Mouse (Mus musculus): ENCODE data around the gene Nob1. TPM values are rescaled to one million over a fixed set of nuclear protein-coding genes. Genes with fewer than 3 reads are reported as not detected.
A peak's percentile ranks its signal among the peaks of the same experiment; 100 is the strongest.

The Nob1 gene
- polyA plus RNA-seq, 1 experiment from 2014 or later: 52.0 TPM

DNA sequence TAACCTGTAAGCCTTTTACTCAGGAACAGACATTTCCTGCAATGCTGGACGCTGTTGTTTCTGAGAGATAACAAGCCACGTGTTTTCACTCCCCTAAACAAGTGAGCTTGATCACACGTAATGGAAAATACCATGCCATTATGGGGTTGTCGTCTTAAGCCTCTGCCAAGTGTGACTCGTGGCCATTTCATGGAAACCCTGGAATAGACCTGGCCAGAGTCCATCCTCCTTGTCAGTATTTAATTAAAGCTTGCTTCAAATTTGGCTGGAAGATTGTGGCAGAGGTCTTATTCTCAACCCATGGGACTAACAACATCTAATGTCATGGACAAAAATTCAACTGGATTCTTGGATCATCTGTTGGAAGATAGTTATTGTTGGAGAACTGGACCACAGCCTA, 38.7 kb downstream of the Nob1 start:
- peak; percentile 7 for DNase-seq
- WGBS: 71% methylated on average over 5 of the region's 5 CpGs
- no peak for ATAC-seq (ENCODE audit: low FRiP score, low TSS enrichment)

DNA sequence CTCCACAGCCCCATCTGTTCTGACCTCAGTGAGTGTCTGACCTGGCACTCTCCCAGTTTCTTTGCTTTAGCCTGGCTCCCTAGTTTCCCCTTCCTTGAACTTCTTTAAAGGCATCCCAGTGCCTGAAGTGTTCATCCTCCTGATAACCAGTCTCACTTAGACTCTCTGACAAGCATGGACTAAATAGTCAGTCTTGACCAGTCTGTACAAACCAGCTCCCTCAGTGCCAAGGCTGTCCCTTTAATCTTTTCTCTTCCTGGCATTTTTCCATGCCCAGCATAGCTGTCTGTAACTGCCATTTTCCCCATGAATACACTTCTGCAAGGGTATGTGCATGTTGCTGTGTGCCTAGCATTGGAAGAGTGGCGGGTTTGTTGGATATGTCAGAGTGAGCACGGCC, 39.8 kb downstream of the Nob1 start:
- H3K9ac ChIP-seq (replicated peaks; ENCODE audit: low read length): no peak overlapping the region
- 87% methylated on average over 2 of the region's 2 CpGs for WGBS

More for the DNA sequence above, 38.7 kb downstream of the Nob1 start:
- no peak overlapping the region for H3K9ac ChIP-seq (replicated peaks; ENCODE audit: low read length)
- H3K9me3 ChIP-seq (ENCODE audit: control insufficient read depth, low read length): no peaks in the 10 kb centered on the region
- no peak overlapping the region for H3K4me2 ChIP-seq (ENCODE audit: low read length)
- no peaks in the 10 kb centered on the region for H3K4me1 ChIP-seq (ENCODE audit: control insufficient read depth, insufficient read depth, low read length)
- no peak overlapping the region for H3K4me3 ChIP-seq (replicated peaks; ENCODE audit: low read depth, low read length)
- no peaks in the 10 kb centered on the region for H3K36me3 ChIP-seq (ENCODE audit: control insufficient read depth, insufficient read depth, low read length)
- H3K27ac ChIP-seq (replicated peaks; ENCODE audit: low read depth, low read length): no peak overlapping the region
- H3K27me3 ChIP-seq (ENCODE audit: control insufficient read depth, insufficient read depth, low read length): no peaks in the 10 kb centered on the region

GRCm38 (mm10) chr8:107384651-107385050, 40.2 kb downstream of the Nob1 start:
- no peaks in the 10 kb centered on the region for H3K27me3 ChIP-seq (ENCODE audit: control insufficient read depth, insufficient read depth, low read length)
- peaks cover 6% of the 10 kb centered on the region for H3K36me3 ChIP-seq (ENCODE audit: control insufficient read depth, insufficient read depth, low read length)
- H3K4me3 ChIP-seq (replicated peaks; ENCODE audit: low read depth, low read length): no peak overlapping the region
- WGBS: 64% methylated on average over 5 of the region's 5 CpGs
- no peak overlapping the region for H3K27ac ChIP-seq (replicated peaks; ENCODE audit: low read depth, low read length)
- DNase-seq: no peak
- H3K4me1 ChIP-seq (ENCODE audit: control insufficient read depth, insufficient read depth, low read length): no peaks in the 10 kb centered on the region
- no peak for ATAC-seq (ENCODE audit: low FRiP score, low TSS enrichment)
- H3K4me2 ChIP-seq (ENCODE audit: low read length): no peak overlapping the region
- H3K9me3 ChIP-seq (ENCODE audit: control insufficient read depth, low read length): no peaks in the 10 kb centered on the region
- H3K9ac ChIP-seq (replicated peaks; ENCODE audit: low read length): no peak overlapping the region

More for the DNA sequence above, 39.8 kb downstream of the Nob1 start:
- no peak overlapping the region for H3K4me2 ChIP-seq (ENCODE audit: low read length)
- no peak overlapping the region for H3K27ac ChIP-seq (replicated peaks; ENCODE audit: low read depth, low read length)
- no peaks in the 10 kb centered on the region for H3K27me3 ChIP-seq (ENCODE audit: control insufficient read depth, insufficient read depth, low read length)
- ATAC-seq (ENCODE audit: low FRiP score, low TSS enrichment) (no peak), DNase-seq (no peak)
- H3K36me3 ChIP-seq (ENCODE audit: control insufficient read depth, insufficient read depth, low read length): peaks cover 4% of the 10 kb centered on the region
- no peaks in the 10 kb centered on the region for H3K9me3 ChIP-seq (ENCODE audit: control insufficient read depth, low read length)
- no peaks in the 10 kb centered on the region for H3K4me1 ChIP-seq (ENCODE audit: control insufficient read depth, insufficient read depth, low read length)
- no peak overlapping the region for H3K4me3 ChIP-seq (replicated peaks; ENCODE audit: low read depth, low read length)

DNA sequence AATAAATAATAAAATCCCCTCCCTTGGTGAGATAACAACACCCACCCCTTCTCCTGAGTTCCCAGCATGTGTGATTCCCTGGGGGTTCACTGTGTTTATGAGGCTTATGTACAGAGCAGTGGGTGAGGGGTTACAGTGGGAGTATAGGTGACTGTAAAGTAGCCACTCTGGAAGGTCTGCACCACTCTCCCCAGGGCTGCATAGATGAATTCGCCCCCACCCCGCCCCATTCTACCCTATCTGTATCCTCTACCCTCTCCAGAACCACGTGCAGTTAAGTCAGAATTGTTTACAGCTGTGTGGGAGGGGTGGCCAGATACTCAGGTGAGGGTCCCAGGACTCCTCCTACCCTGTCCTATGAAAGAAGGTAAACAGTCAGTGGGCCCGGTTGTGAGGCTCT, 42.0 kb downstream of the Nob1 start:
- peaks cover 18% of the 10 kb centered on the region for H3K36me3 ChIP-seq (ENCODE audit: control insufficient read depth, insufficient read depth, low read length)
- H3K4me3 ChIP-seq (replicated peaks; ENCODE audit: low read depth, low read length): no peak overlapping the region
- H3K27me3 ChIP-seq (ENCODE audit: control insufficient read depth, insufficient read depth, low read length): no peaks in the 10 kb centered on the region
- 76% methylated on average over 4 of the region's 4 CpGs for WGBS
- H3K4me2 ChIP-seq (ENCODE audit: low read length): no peak overlapping the region
- no peak overlapping the region for H3K27ac ChIP-seq (replicated peaks; ENCODE audit: low read depth, low read length)
- ATAC-seq (ENCODE audit: low FRiP score, low TSS enrichment) (no peak), DNase-seq (no peak)
- no peaks in the 10 kb centered on the region for H3K9me3 ChIP-seq (ENCODE audit: control insufficient read depth, low read length)
- no peaks in the 10 kb centered on the region for H3K4me1 ChIP-seq (ENCODE audit: control insufficient read depth, insufficient read depth, low read length)
- no peak overlapping the region for H3K9ac ChIP-seq (replicated peaks; ENCODE audit: low read length)

- ATAC-seq (ENCODE audit: low FRiP score, low TSS enrichment) (no peak), DNase-seq (no peak)
- no peaks in the 10 kb centered on the region for H3K4me1 ChIP-seq (ENCODE audit: control insufficient read depth, insufficient read depth, low read length)
- WGBS: 93% methylated on average over 4 of the region's 4 CpGs
- H3K27ac ChIP-seq (replicated peaks; ENCODE audit: low read depth, low read length): no peak overlapping the region
- H3K36me3 ChIP-seq (ENCODE audit: control insufficient read depth, insufficient read depth, low read length): peaks cover 19% of the 10 kb centered on the region
- no peaks in the 10 kb centered on the region for H3K27me3 ChIP-seq (ENCODE audit: control insufficient read depth, insufficient read depth, low read length)
- no peak overlapping the region for H3K4me3 ChIP-seq (replicated peaks; ENCODE audit: low read depth, low read length)
- H3K9me3 ChIP-seq (ENCODE audit: control insufficient read depth, low read length): no peaks in the 10 kb centered on the region
- no peak overlapping the region for H3K4me2 ChIP-seq (ENCODE audit: low read length)
- H3K9ac ChIP-seq (replicated peaks; ENCODE audit: low read length): no peak overlapping the region
These were observed 43.2 kb downstream of the Nob1 start for GRCm38 (mm10) chr8:107381666-107382065.

GRCm38 (mm10) chr8:107380734-107381133, 44.1 kb downstream of the Nob1 start:
- Histone ChIP-seq H3K27me3 (ENCODE audit: control insufficient read depth, insufficient read depth, low read length) (no peaks in the 10 kb centered on the region), H3K9me3 (ENCODE audit: control insufficient read depth, low read length) (no peaks in the 10 kb centered on the region), H3K27ac (replicated peaks; ENCODE audit: low read depth, low read length) (no peak overlapping the region), H3K4me3 (replicated peaks; ENCODE audit: low read depth, low read length) (no peak overlapping the region), H3K36me3 (ENCODE audit: control insufficient read depth, insufficient read depth, low read length) (peaks cover 19% of the 10 kb centered on the region), H3K4me2 (ENCODE audit: low read length) (no peak overlapping the region), H3K4me1 (ENCODE audit: control insufficient read depth, insufficient read depth, low read length) (no peaks in the 10 kb centered on the region), H3K9ac (replicated peaks; ENCODE audit: low read length) (no peak overlapping the region)
- DNase-seq (no peak), ATAC-seq (ENCODE audit: low FRiP score, low TSS enrichment) (no peak)
- 95% methylated on average over 8 of the region's 8 CpGs for WGBS

GRCm38 (mm10) chr8:107377346-107377745, 47.5 kb downstream of the Nob1 start:
- H3K27me3 ChIP-seq (ENCODE audit: control insufficient read depth, insufficient read depth, low read length): no peaks in the 10 kb centered on the region
- WGBS: 95% methylated on average over 3 of the region's 3 CpGs
- H3K4me2 ChIP-seq (ENCODE audit: low read length): no peak overlapping the region
- H3K4me1 ChIP-seq (ENCODE audit: control insufficient read depth, insufficient read depth, low read length): no peaks in the 10 kb centered on the region
- H3K9me3 ChIP-seq (ENCODE audit: control insufficient read depth, low read length): no peaks in the 10 kb centered on the region
- no peak overlapping the region for H3K27ac ChIP-seq (replicated peaks; ENCODE audit: low read depth, low read length)
- H3K36me3 ChIP-seq (ENCODE audit: control insufficient read depth, insufficient read depth, low read length): peaks cover 23% of the 10 kb centered on the region
- DNase-seq (no peak), ATAC-seq (ENCODE audit: low FRiP score, low TSS enrichment) (no peak)
- H3K9ac ChIP-seq (replicated peaks; ENCODE audit: low read length): no peak overlapping the region
- no peak overlapping the region for H3K4me3 ChIP-seq (replicated peaks; ENCODE audit: low read depth, low read length)

- Histone ChIP-seq H3K4me3 (replicated peaks; ENCODE audit: low read depth, low read length) (no peak overlapping the region), H3K27me3 (ENCODE audit: control insufficient read depth, insufficient read depth, low read length) (no peaks in the 10 kb centered on the region), H3K9ac (replicated peaks; ENCODE audit: low read length) (no peak overlapping the region), H3K4me1 (ENCODE audit: control insufficient read depth, insufficient read depth, low read length) (no peaks in the 10 kb centered on the region), H3K27ac (replicated peaks; ENCODE audit: low read depth, low read length) (no peak overlapping the region), H3K36me3 (ENCODE audit: control insufficient read depth, insufficient read depth, low read length) (peaks cover 68% of the 10 kb centered on the region), H3K9me3 (ENCODE audit: control insufficient read depth, low read length) (no peaks in the 10 kb centered on the region), H3K4me2 (ENCODE audit: low read length) (no peak overlapping the region)
- 94% methylated on average over 4 of the region's 4 CpGs for whole genome bisulfite sequencing
- no peak for DNase-seq
- no peak for ATAC-seq (ENCODE audit: low FRiP score, low TSS enrichment)
These were observed 54.5 kb downstream of the Nob1 start for GRCm38 (mm10) chr8:107370311-107370710.

All from midbrain, embryonic 14.5 days (tissue).